Mouse (Mus musculus): ENCODE data around the gene Adamts18.

- TF ChIP-seq CTCF (IDR thresholded peaks at IDR 0.05; ENCODE audit: low read depth) (no peak), EP300 (optimal IDR thresholded peaks at IDR 0.05) (no peak)
Measured at GRCm38 (mm10) chr8:113847606-113848080, 895 bp downstream of the Adamts18 start.

Data from stomach, postnatal 0 days (tissue).